Mouse (Mus musculus): ENCODE results near the gene Tas2r140. TPM values are rescaled to one million over a fixed set of nuclear protein-coding genes. Genes with fewer than 3 reads are reported as not detected.

Tas2r140 gene
- not detected in 2 replicates for polyA plus RNA-seq (2015; fragmentation: Nextera tagmentation; extraction: Ambion mirVana)

DNA sequence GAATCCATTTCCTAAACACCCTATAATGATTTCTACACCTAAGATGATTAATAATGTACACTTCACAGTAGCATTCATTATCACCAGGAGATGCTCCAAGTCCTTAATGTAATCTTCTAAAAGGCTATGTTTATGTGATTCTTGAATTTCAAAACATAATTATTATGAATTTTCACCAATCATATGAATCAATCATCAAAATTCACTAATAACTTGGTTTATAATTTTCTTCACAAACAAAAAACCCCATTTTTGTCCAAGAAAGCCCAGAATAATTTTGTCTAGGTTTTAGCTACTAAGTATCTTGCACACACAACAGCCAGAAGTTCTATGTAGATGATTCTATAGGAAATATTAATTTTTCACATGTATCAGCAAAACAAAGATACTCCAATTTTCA lies at the start of gene Tas2r140:
Gene Tas2r140 (minus strand): TSS at position 101 of the 400 bp plus-strand sequence.

DNA sequence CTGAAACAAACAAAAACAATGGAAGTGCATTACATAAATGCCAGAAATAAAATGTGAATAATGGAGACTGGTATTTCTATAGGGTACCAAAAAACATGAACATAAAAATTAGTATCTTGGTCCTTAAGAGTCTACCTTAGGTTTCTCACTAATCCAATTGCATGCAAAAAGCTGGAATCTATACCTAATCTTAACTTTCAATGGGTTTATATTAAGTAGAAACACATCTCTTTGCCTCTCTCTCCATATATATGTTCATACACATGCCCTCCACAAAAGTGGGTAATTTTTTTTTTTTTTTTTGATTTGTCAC lies 48.9 kb upstream of the Tas2r140 start, which contains the start of gene Smim10l1:
Gene Smim10l1 (plus strand): TSS at position 301 of the 313 bp plus-strand sequence.

DNA sequence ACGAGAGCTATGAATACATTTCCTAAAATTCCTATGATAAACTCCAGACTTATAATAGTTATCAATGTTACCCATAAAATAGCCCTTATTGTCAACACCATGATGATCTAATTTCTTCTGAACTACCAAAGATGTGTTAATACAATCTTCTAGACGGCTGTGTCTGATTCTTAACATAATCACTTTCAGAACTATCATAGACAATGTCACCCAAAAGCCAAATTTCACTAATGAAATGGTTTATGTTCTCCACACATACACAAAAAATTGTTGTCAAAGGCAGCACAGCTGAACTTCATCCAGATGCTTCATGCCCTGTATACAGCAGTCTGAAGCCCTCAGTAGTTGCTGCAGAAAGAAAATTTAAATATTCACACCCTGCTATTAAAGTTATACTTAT lies 18.6 kb downstream of the Tas2r140 start, which contains the start of gene Tas2r103:
Gene Tas2r103 (minus strand): TSS at position 101 of the 400 bp plus-strand sequence.

Other genes starting within 250 kb of the Tas2r140 start
- not detected in 2 replicates for gene Tas2r123, start 208.7 kb downstream of the Tas2r140 start, polyA plus RNA-seq (2015; fragmentation: Nextera tagmentation; extraction: Ambion mirVana)
- not detected in 2 replicates for gene Tas2r116, start 200.4 kb downstream of the Tas2r140 start, polyA plus RNA-seq (2015; fragmentation: Nextera tagmentation; extraction: Ambion mirVana)
- not detected in 2 replicates for gene Tas2r110, start 187.8 kb downstream of the Tas2r140 start, polyA plus RNA-seq (2015; fragmentation: Nextera tagmentation; extraction: Ambion mirVana)
- not detected in 2 replicates for gene Tas2r113, start 162.8 kb downstream of the Tas2r140 start, polyA plus RNA-seq (2015; fragmentation: Nextera tagmentation; extraction: Ambion mirVana)
- not detected in 2 replicates for gene Tas2r125, start 146.2 kb downstream of the Tas2r140 start, polyA plus RNA-seq (2015; fragmentation: Nextera tagmentation; extraction: Ambion mirVana)
- not detected in 2 replicates for gene Tas2r129, start 104.7 kb downstream of the Tas2r140 start, polyA plus RNA-seq (2015; fragmentation: Nextera tagmentation; extraction: Ambion mirVana)
- not detected in 2 replicates for gene Tas2r131, start 97.9 kb downstream of the Tas2r140 start, polyA plus RNA-seq (2015; fragmentation: Nextera tagmentation; extraction: Ambion mirVana)
- gene Tas2r109, start 74.9 kb downstream of the Tas2r140 start, polyA plus RNA-seq (2015; fragmentation: Nextera tagmentation; extraction: Ambion mirVana): not detected in 2 replicates
- not detected in 2 replicates for gene Tas2r103, start 18.7 kb downstream of the Tas2r140 start, polyA plus RNA-seq (2015; fragmentation: Nextera tagmentation; extraction: Ambion mirVana)
- gene Smim10l1, start 49.1 kb upstream of the Tas2r140 start, polyA plus RNA-seq (2015; fragmentation: Nextera tagmentation; extraction: Ambion mirVana): 81.1 and 82.2 TPM in 2 replicates
- not detected in 2 replicates for gene 5530400C23Rik, start 236.4 kb upstream of the Tas2r140 start, polyA plus RNA-seq (2015; fragmentation: Nextera tagmentation; extraction: Ambion mirVana)